Mouse (Mus musculus): ENCODE measurements around the gene Olfr934. TPM values are rescaled to one million over a fixed set of nuclear protein-coding genes. Genes with fewer than 3 reads are reported as not detected.

Gene Olfr934
- not detected for total RNA-seq (2021)

DNA sequence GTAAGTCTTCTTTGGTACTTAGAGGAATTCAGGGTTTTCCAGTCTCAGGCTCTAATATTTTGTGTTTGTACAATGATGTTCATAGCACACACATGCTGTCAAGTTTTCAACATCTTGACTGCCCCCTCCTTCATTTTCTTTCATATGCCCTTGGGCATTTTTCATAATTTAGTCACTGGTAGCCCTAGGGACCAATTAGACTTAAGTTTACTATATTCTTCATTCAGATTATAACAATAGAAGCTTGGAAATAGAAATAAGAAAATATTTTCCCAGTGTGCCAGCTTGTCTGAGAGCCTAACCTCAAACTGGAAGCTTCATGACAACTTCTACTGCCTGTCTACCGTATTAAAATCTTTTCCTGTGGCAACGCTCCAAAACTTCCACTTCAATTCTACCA lies at the start of gene Olfr934:
TSS of gene Olfr934 (minus strand) at position 101 of the 400 bp plus-strand sequence.
- DNase-seq (ENCODE audit: extremely low spot score in 1 of 2, low spot score in 2 of 2): no peak
- intact Hi-C loops (cut with DNase I): no loop called here

DNA sequence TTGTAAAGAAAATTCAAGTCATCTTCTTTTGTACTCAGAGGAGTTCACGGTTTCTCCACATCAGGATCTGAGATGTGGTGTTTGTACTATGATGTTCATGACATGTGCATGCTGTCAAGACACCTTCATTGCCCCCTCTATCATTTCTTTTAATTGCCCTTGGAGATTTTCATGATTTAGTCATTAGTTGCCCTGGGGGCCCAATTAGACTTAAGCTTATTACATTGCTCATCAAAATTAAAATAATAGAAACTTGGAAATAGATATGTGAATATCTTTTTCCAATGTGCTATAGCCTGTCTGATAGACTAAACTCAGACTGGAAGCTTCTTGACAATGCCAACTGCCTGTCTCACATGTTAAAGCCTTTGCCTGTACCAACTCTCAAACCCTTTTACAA lies 35.2 kb upstream of the Olfr934 start, which contains the start of gene Olfr146:
TSS of gene Olfr146 (minus strand) at position 101 of the 400 bp plus-strand sequence.
- intact Hi-C loops (cut with DNase I): no loop called here
- no peak for DNase-seq (ENCODE audit: extremely low spot score in 1 of 2, low spot score in 2 of 2)

GRCm38 (mm10) chr9:38999583-38999982 lies 11.5 kb upstream of the Olfr934 start, which contains the start of gene Olfr935:
TSS of gene Olfr935 (minus strand) at chr9:38999683.
- intact Hi-C loops (cut with DNase I): no loop called here
- no peak for DNase-seq (ENCODE audit: extremely low spot score in 1 of 2, low spot score in 2 of 2)

DNA sequence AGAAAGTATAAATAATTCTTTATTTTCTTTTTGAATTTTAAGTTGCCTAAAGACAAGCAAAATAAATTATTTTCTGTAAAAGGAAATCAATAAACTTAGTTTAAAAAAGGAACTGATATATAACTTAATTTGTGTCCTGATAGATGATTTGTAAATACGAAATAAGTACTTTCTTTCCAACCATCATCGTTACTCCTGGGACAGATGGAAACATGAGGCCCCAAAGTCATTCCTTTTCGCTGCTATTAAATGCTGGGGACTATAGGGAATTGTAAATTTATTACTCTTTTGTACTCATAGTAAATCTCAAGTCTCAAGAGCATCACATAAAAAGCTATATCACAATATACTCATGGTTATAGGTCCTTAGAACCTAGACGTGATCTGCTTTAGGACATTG lies 16.1 kb downstream of the Olfr934 start, which contains the start of gene Olfr933:
TSS of gene Olfr933 (plus strand) at position 301 of the 400 bp plus-strand sequence.
- intact Hi-C loops (cut with DNase I): no loop called here
- no peak for DNase-seq (ENCODE audit: extremely low spot score in 1 of 2, low spot score in 2 of 2)

DNA sequence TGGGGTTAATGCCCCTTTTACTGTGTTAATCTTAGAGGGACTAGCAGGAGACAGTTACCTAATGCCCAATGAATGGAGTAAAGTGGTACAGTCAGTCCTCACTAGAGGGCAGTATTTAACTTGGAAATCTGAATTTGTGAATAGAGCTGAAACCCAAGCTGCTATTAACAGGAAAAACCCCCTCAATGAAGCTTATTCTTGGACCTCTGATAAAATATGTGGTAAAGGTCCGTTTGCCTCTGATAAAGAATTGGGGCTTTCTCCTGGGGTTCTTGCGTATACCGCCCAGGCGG lies 34.0 kb downstream of the Olfr934 start:
- no peak for DNase-seq (ENCODE audit: extremely low spot score in 1 of 2, low spot score in 2 of 2)
- intact Hi-C loops (cut with DNase I): no loop called here

- peak in 1 of 2 experiments; percentile 11 for DNase-seq (ENCODE audit: extremely low spot score in 1 of 2, low spot score in 2 of 2)
- intact Hi-C loops (cut with DNase I): no loop called here
Measured at GRCm38 (mm10) chr9:38953401-38954123, 34.6 kb downstream of the Olfr934 start.

Other genes with a start within 250 kb of the Olfr934 start
- not detected for gene Olfr920, start 236.0 kb downstream of the Olfr934 start, total RNA-seq (2021)
- gene Olfr921, start 215.2 kb downstream of the Olfr934 start, total RNA-seq (2021): not detected
- gene Olfr922, start 173.7 kb downstream of the Olfr934 start, total RNA-seq (2021): not detected
- gene Olfr923, start 161.8 kb downstream of the Olfr934 start, total RNA-seq (2021): not detected
- not detected for gene Olfr924, start 143.9 kb downstream of the Olfr934 start, total RNA-seq (2021)
- gene Olfr26, start 133.3 kb downstream of the Olfr934 start, total RNA-seq (2021): not detected
- gene Olfr926, start 111.2 kb downstream of the Olfr934 start, total RNA-seq (2021): not detected
- not detected for gene Olfr930, start 58.5 kb downstream of the Olfr934 start, total RNA-seq (2021)
- not detected for gene Olfr933, start 16.0 kb downstream of the Olfr934 start, total RNA-seq (2021)
- not detected for gene Olfr935, start 11.4 kb upstream of the Olfr934 start, total RNA-seq (2021)
- not detected for gene Olfr146, start 35.1 kb upstream of the Olfr934 start, total RNA-seq (2021)
- not detected for gene Olfr937, start 76.6 kb upstream of the Olfr934 start, total RNA-seq (2021)
- not detected for gene Olfr938, start 90.6 kb upstream of the Olfr934 start, total RNA-seq (2021)
- not detected for gene Olfr27, start 139.8 kb upstream of the Olfr934 start, total RNA-seq (2021)
- gene Olfr943, start 178.0 kb upstream of the Olfr934 start, total RNA-seq (2021): not detected
- not detected for gene Olfr944, start 213.6 kb upstream of the Olfr934 start, total RNA-seq (2021)